Mouse (Mus musculus) cerebellum, adult 2 months (tissue): ENCODE data around the gene Ttll4. TPM values are rescaled to one million over a fixed set of nuclear protein-coding genes. Genes with fewer than 3 reads are reported as not detected.

Source experiments
- DNase-seq, 2 experiments: peaks; one replicate each; pipeline ENCODE4 v3.0.0; 2021
- H3K27ac ChIP-seq: fragments of 200-500 bp; 2 replicates; pipeline ENCODE4 v1.5.1; 2012; ENCODE audit warnings: low read length, control low read depth, inconsistent platforms; ENCODE audit not compliant: insufficient read depth
- H3K27me3 ChIP-seq: fragments of 200-500 bp; 2 replicates; pipeline ENCODE4 v1.6.1; 2012; ENCODE audit warnings: inconsistent platforms, mild to moderate bottlenecking, low read length, moderate library complexity; ENCODE audit not compliant: control insufficient read depth, insufficient read depth
- H3K4me1 ChIP-seq: fragments of 200-500 bp; 2 replicates; pipeline ENCODE4 v1.6.1; 2011; ENCODE audit warnings: low read length; ENCODE audit not compliant: control insufficient read depth, insufficient read depth
- H3K4me3 ChIP-seq: fragments of 200-500 bp; replicated peaks from 2 replicates; pipeline ENCODE3; 2011; ENCODE audit warnings: mild to moderate bottlenecking, low read depth, low read length, control low read depth; ENCODE audit not compliant: insufficient read depth
- CTCF ChIP-seq: fragments of 200-500 bp; IDR thresholded peaks from 2 replicates; pipeline ENCODE4 v1.5.1; 2011; ENCODE audit warnings: low read depth, mild to moderate bottlenecking, control low read depth, low read length, moderate library complexity, borderline replicate concordance; ENCODE audit not compliant: insufficient read depth
- POLR2A ChIP-seq: fragments of 200-500 bp; IDR thresholded peaks from 2 replicates; pipeline ENCODE4 v1.6.1; 2011; ENCODE audit warnings: low read length, control low read depth, borderline replicate concordance; ENCODE audit not compliant: insufficient read depth
- WGBS: fragments of 180-500 bp; shearing (Covaris S2); methylation state at CpG from one replicate; pipeline ENCODE4 v1.1.7; 2018; 5-methylcytosine and 5-hydroxymethylcytosine counted together
- polyA plus RNA-seq: library from polyadenylated mRNA; depleted of rRNA; stranded (reverse); fragments of >200 nt; gene quantifications from 2 replicates; pipeline ENCODE4 v1.2.3, GENCODE M21; 2012

Ttll4 gene
- polyA plus RNA-seq, 1 experiment: 22.4 TPM

GRCm38 (mm10) chr1:74695836-74696235 lies 34.3 kb downstream of the Ttll4 start:
- no peak for DNase-seq
- H3K27ac ChIP-seq: no peak overlapping the region
- no peak overlapping the region for H3K4me3 ChIP-seq
- 90% methylated on average over 4 of the region's 4 CpGs for WGBS
- no peaks in the 10 kb centered on the region for H3K27me3 ChIP-seq
- H3K4me1 ChIP-seq: no peaks in the 10 kb centered on the region
- TF ChIP-seq POLR2A (no peak), CTCF (no peak)

- Histone ChIP-seq H3K4me1 (no peaks in the 10 kb centered on the region), H3K4me3 (no peak overlapping the region), H3K27ac (no peak overlapping the region), H3K27me3 (no peaks in the 10 kb centered on the region)
- DNase-seq: no peak
- TF ChIP-seq POLR2A (no peak), CTCF (no peak)
- 72% methylated on average over 6 of the region's 6 CpGs for WGBS
Measured at GRCm38 (mm10) chr1:74697416-74697815, 35.9 kb downstream of the Ttll4 start.

- Histone ChIP-seq H3K27me3 (no peaks in the 10 kb centered on the region), H3K27ac (no peak overlapping the region), H3K4me3 (no peak overlapping the region), H3K4me1 (no peaks in the 10 kb centered on the region)
- TF ChIP-seq CTCF (no peak), POLR2A (no peak)
- no peak for DNase-seq
- 100% methylated on average over 1 of the region's 1 CpGs for WGBS
Measured at GRCm38 (mm10) chr1:74698353-74698752, 36.8 kb downstream of the Ttll4 start.

- H3K27me3 ChIP-seq: no peaks in the 10 kb centered on the region
- TF ChIP-seq POLR2A (no peak), CTCF (no peak)
- no peak overlapping the region for H3K4me3 ChIP-seq
- H3K4me1 ChIP-seq: no peaks in the 10 kb centered on the region
- WGBS: 90% methylated on average over 1 of the region's 1 CpGs
- H3K27ac ChIP-seq: no peak overlapping the region
- DNase-seq: no peak
Measured at GRCm38 (mm10) chr1:74698791-74699190, 37.2 kb downstream of the Ttll4 start.

- WGBS: 92% methylated on average over 6 of the region's 6 CpGs
- TF ChIP-seq CTCF (no peak), POLR2A (no peak)
- no peaks in the 10 kb centered on the region for H3K4me1 ChIP-seq
- H3K4me3 ChIP-seq: no peak overlapping the region
- H3K27ac ChIP-seq: no peak overlapping the region
- DNase-seq: no peak
- no peaks in the 10 kb centered on the region for H3K27me3 ChIP-seq
Measured at GRCm38 (mm10) chr1:74702142-74702553, 40.6 kb downstream of the Ttll4 start.

- H3K27ac ChIP-seq: peak overlapping the region; percentile 59; the same call in 1 of the 2 replicates
Measured at GRCm38 (mm10) chr1:74704156-74704555, 42.6 kb downstream of the Ttll4 start.

GRCm38 (mm10) chr1:74705016-74705415 lies 43.5 kb downstream of the Ttll4 start:
- H3K27ac ChIP-seq: no peak overlapping the region
- 87% methylated on average over 5 of the region's 5 CpGs for WGBS
- no peak for DNase-seq
- no peaks in the 10 kb centered on the region for H3K4me1 ChIP-seq
- TF ChIP-seq POLR2A: no peak
- no peak for TF ChIP-seq CTCF
- H3K27me3 ChIP-seq: no peaks in the 10 kb centered on the region
- no peak overlapping the region for H3K4me3 ChIP-seq

More at GRCm38 (mm10) chr1:74704156-74704555, 42.6 kb downstream of the Ttll4 start:
- Histone ChIP-seq H3K27me3 (no peaks in the 10 kb centered on the region), H3K4me1 (no peaks in the 10 kb centered on the region), H3K4me3 (no peak overlapping the region)
- no peak for TF ChIP-seq POLR2A
- TF ChIP-seq CTCF: no peak
- peak in 1 of 2 experiments; percentile 14 for DNase-seq
- WGBS: 81% methylated on average over 3 of the region's 3 CpGs

GRCm38 (mm10) chr1:74709566-74709965 lies 48.0 kb downstream of the Ttll4 start:
- Histone ChIP-seq H3K4me1 (0 out of 2 replicates have a peak, but pooled peaks cover 3% of the 10 kb centered on the region), H3K27me3 (no peaks in the 10 kb centered on the region; the same call in 1 of the 2 replicates), H3K27ac (no peak overlapping the region), H3K4me3 (no peak overlapping the region)
- WGBS: 26% methylated on average over 6 of the region's 6 CpGs
- DNase-seq: no peak
- no peak for TF ChIP-seq POLR2A
- TF ChIP-seq CTCF: no peak
